Mouse (Mus musculus) stomach, postnatal 0 days (tissue): ENCODE results near the gene Cep170b.

ENCODE experiments used
- CTCF ChIP-seq: IDR thresholded peaks from 2 replicates; pipeline ENCODE4 v1.5.1; 2016; ENCODE audit warnings: antibody characterized with exemption, low read depth, mild to moderate bottlenecking, moderate library complexity
- EP300 ChIP-seq: optimal IDR thresholded peaks from 2 replicates; pipeline ENCODE3; 2016; ENCODE audit warnings: antibody characterized with exemption

- no peak for TF ChIP-seq EP300
- TF ChIP-seq CTCF = no peak
These were observed 73.5 kb downstream of the Cep170b start for GRCm38 (mm10) chr12:112793601-112794355.
